Mouse (Mus musculus) C3H10T1/2 (cell line): ENCODE results near the gene Suco. TPM values are rescaled to one million over a fixed set of nuclear protein-coding genes. Genes with fewer than 3 reads are reported as not detected.

Source experiments
- polyA plus RNA-seq, 2 experiments: library from polyadenylated mRNA; unstranded; fragments of >200 nt; fragmentation: generic; extraction: Trizol; gene quantifications; one replicate each; pipeline ENCODE4 v1.2.1; 2012; ENCODE audit warnings: missing spikeins in 2 of 2

The Suco gene
- 1 to 10 TPM in 1 of 2 experiments, under 1 TPM in 1; 0.19 to 1.7 TPM for polyA plus RNA-seq

DNA sequence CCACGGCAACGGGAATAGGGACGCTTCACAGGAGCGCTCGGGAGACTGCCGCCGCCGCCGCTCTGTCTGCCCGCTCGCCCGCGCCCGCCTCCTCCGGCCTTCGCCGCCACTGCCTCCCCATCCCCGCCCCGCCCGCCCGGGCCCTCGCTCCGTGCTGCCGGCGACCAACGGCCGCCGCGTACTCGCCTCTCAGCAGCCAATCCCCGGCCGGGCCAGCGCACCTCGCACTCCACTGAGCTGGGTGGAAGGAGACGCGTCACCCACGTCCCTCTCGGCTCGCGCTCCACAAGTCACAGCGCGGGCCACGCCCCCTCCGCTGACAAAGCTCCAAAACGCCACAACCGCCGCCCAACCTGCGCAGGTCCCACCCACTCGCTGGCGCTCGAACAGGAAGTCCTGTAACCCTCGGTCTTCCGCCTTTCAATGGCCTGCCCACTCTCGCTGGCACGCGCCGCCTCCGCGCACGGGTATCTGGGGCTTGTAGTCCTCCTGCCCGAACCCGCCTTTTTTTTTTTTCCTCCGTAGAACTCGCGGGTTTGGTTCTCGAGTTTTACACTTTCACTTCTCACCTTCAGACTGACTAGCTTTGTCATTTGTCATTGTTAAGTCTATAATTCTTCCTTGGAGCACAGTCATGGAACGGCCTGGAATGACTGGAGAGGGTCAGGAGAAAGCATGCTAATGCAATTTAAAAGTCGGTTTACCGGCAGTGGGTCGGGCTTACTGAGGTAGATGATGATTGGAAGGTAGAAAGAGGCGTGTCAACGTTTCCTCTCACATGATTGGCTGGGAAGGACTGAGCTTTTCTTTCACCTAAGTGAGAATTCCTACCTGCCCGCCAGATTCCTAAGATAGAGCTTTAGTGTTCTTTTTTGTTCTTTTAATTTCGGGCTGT is at the start of gene Suco:
Suco (minus strand) TSS at position 130 of the 895 bp plus-strand sequence.

DNA sequence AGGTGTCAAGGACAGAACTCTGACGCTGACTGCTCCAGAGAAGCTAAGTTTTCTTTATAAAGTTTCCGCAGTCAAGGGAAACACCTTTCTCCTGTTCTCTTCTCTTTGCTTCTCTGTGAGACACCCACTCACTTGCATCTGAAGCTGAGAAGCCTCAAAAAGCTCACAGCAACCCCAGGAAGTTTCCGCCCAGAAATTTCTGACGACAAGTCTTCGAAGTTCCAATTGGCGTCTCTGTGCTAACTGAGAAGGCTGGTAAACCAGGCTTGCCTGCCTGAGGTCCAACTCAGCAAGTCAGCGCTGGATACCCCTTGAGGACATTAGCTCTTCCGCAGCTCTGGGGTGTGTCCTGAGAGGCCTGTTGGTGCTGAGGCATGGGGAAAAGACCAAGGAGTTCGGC is 88.1 kb downstream of the Suco start, which contains the start of gene Fasl:
Fasl (minus strand) TSS at position 157 of the 400 bp plus-strand sequence.

Other genes with a start within 250 kb of the Suco start
- not detected for gene Fasl, start 88.2 kb downstream of the Suco start, polyA plus RNA-seq
- 10 to 100 TPM in 1 of 2 experiments, 1 to 10 TPM in 1; 3.5 to 14.5 TPM for gene Pigc, start 92.5 kb upstream of the Suco start, polyA plus RNA-seq
- not detected for gene 4930558K02Rik, start 103.0 kb upstream of the Suco start, polyA plus RNA-seq